Mouse (Mus musculus): ENCODE data around the gene Tln1.
"Not testable (repeated sequence)": the region's sequence is repeated elsewhere in the genome, so short reads cannot be mapped to it uniquely, and the experiment has no call there.

Tln1 gene

DNA sequence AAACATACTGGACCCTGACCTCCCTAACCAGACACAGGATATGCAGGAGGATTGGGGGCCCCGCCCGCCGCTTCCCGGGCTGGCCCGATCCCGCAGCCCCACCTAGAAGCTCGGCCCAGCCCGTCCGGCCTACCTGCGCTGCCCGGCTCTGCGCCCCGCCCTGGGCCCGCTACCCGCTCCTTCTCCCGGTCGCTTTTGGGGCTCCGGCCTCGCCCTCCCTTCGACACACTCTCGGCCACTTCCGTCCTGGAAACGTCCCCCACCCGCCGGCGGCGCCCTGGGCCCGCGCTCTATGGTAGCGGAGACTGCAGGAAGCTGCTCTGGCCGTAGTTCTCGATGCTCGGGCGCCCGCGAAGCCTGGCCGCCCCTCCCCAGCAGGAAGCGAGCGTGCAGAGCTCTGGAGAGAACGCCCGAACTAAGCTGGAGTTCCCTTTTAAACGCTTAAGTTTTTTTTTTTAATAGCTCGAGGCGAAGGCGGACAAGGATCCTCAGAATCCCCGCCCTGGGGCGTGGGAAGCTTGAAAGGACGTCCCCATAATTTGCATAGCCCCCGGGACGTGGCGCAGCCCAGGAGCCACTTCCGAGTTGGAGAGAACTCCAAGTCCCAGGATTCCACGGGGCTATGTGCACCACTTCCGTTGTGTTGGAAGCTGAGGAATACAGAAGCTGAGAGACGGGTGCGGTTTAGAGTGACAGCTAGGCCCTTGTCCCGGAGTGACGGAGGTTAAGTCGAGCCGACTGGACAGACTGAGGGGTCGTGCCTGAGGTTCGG, at the start of gene Tln1, which contains the start of gene Creb3:
Gene Tln1 (minus strand): TSS at position 695 of the 772 bp plus-strand sequence.
Gene Creb3 (plus strand): TSS at position 336 of the 772 bp plus-strand sequence.
- DNase-seq (ENCODE audit: low spot score in 2 of 2): peak; percentile 96 to 98

DNA sequence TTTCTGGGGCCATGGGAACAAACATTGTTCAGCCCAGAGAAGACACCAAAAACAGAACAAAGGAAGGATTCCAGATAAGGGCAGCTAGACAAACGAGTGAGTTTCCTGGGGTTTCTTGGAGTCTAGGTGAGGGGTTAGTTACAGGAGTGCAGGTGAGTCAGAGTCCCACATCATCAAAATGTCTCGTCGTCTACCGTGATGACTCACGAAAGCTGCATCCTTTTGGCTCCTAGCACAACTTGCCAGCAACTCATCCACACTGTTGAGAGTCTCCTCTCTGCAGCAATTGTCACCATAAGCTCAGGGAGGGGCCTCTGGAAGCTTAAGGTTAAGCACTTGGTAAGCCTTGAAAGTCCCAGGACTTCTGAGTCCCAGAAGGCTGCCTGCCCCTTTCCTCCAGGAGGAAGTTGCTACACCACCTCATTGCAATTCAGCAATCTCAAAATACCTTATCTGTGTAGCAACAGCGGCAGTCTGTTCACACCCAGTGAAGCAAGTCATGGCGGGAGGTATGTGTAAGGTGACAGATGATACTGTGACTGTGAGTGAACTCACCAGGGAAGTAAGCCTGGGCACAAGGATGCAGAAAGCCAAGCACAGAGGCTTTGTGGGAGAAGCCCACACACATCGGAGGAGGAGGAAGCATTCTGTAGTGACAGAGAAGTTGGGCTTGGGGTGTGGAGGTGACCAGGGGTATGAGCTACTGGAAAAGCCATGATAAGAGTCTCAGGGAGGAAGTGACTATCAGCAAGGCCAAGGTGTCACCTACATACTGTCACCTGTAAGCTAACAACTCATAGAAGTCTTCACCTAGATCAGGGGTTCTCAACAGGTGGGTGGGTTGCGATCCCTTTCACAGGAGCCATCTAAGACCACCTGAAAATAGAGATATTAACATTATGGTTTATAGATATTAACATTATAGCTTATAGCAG, 42.5 kb upstream of the Tln1 start:
- no peak for DNase-seq (ENCODE audit: low spot score in 2 of 2)

DNA sequence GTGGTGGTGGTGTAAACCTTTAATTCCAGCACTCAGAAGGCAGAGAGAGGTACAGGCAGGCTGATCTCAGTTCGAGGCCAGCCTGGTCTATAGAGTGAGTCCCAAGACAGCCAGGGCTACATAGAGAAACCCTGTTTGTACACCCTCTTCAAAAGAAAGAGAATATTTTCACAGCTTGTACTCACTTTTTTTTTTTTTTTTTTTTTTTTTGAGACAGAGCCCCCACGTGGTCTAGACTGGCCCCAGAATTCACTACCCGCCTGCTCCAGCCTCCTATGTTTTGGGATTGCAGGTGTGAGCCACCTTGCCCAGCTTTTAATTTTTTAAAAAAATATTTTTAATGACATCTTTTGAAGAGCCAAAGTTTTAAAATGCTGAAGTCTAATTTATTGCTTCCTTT, 41.6 kb upstream of the Tln1 start:
- DNase-seq (ENCODE audit: low spot score in 2 of 2): no peak

DNA sequence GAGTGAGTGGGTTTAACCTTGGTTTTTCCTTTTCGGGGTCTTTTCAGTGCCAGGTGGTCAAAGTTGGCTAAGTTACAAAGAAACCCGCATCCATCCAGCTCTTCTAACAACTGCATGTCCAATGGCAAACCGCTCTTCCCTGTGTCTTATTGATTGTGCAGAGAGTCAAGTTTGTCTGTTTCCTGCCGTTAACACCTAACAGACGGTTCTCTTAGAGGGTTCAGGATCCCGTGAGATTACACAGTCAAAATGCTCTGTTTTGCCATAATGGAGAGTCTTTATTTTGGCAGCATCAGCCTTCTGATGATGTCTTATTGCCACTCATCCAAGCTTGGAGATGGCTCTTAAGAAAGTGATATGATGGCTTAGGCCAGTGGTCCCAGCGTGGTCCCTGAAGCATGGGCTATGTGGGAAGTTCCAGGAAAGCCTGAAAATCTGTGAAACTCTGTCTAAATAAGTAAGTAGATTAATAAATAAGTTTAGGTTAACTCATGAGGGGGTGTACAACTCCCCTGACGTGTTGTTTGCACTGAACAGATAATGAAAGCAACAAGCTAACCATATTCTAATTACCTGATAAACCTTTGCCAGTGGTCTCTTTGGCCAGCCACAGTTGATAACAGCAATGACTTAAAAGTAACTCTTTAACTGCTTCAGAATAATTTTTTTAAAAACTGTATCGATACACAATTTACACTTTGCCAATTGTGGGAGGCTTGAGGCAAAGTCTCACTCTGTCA, 37.9 kb upstream of the Tln1 start:
- DNase-seq (ENCODE audit: low spot score in 2 of 2): no peak

DNA sequence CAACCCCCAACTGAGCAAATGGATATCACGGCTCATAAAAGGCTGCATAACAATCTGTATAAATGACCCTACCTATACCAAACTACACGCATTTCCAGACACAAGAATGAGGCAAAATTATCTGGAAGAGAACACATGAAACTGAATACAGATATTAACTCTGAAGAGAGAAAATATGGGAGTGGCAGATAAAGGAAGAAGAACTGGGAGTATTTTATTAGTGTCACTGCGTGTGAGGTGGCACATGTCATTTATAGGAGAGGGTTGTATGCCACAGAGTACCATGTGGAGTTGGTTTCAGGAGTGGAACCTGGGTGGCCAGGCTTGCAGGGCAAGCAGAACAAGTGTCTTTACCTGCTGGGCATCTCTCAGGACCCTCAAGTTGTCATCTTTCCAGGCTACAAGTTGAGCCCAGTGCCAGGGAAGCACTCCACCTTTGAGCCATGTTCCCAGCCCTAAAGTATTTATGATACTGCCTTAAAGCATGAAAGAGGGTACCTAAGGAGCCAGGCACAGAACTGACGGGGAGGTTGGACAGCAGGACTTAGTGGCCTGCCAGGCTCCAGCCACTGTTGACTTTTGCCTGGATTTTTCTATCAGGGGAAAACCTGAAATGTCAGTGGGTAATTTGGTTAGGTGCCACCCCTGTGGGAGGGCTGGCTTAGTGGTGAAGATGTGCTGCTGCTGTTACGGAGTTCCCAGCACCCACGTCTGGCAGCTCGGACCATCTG, 36.3 kb upstream of the Tln1 start:
- no peak for DNase-seq (ENCODE audit: low spot score in 2 of 2)

DNA sequence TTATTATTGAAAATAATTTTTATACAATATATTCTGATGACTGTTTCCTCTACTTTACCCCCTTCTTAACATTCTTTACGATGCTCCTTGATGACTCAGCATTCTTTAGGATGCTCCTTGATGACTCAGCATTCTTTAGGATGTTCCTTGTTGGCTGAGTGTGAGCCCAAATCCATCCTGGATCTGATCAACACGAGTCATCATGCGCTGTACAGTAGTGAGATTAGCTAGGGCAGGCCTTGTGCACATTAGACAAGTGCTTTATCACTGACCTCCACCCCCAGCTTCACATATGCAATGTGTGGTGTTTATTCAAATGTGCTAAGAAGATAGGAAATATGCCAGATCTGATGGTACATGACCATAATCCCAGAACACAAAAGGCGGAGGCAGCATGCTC, 35.7 kb upstream of the Tln1 start:
- DNase-seq (ENCODE audit: low spot score in 2 of 2): no peak

DNA sequence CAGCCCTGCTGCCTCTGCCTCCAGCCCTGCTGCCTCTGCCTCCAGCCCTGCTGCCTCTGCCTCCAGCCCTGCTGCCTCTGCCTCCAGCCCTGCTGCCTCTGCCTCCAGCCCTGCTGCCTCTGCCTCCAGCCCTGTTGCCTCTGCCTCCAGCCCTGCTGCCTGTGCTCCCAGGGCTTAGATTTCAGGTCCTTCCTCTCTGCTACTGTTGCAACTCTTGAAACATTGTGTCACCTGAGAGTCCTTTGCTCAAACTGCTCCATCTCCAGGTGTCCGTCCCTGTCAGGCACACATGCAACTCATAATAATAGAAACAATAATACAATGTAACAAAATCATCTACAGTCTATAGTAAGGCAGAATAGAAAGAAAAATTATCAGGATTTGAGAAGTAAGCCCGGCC, 34.1 kb upstream of the Tln1 start:
- not testable (repeated sequence) for DNase-seq (ENCODE audit: low spot score in 2 of 2)

DNA sequence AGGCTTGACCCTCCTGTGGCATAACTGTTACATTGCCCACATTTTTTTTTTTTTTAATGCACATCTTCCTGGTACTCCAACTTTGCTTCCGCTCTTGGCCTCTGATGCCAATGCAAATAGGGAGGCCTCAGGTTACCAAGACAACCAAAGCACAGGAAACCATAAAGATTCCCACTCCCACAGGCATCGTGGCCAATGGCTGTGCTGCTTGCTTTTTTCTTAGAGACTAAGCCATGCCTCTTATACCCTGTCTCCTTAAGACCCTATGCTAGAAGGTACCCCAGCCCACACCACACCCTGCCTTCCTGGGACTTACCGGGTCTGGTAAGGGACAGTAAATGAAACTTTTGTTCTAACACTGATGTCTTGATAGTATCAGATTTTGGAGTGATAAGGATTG, 31.0 kb upstream of the Tln1 start:
- no peak for DNase-seq (ENCODE audit: low spot score in 2 of 2)

DNA sequence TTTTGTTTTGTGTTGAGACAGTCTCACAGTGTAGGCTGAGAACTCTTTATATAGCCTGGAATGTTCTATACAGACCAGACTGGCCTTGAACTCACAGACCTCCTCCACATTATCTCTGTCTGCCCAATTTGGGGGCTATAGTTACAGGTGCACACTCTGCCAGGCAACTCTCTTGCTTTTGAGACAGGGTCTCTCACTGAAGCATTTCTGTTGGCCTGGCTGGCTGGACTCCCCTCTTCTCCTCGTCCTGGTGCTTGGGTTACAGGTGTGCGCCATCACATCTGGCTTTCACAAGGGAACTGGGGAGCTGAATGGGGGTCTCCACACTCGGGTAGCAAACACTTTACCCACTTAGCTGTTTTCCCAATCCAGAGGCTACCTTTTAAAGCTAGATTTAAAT, 29.5 kb upstream of the Tln1 start:
- DNase-seq (ENCODE audit: low spot score in 2 of 2): no peak

DNA sequence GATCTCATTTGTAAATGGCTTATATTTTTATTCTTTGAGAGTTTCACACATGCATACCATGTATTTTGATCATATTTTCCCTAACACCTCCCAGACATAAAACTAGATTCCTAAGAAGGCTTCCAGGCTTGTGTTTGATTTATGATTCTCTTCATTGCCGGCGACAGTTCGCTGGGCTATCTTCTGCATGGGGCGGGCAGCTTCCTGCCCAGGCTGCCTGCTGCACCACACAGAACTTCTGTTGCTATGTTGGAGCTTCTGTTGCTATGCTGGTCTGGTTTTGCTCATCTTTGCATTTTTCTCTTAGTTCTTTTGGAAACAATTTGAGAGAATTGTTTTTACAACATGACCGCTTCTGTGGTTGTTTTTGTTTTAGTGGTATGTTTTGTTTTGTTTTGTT, 29.1 kb upstream of the Tln1 start:
- DNase-seq (ENCODE audit: low spot score in 2 of 2): no peak

DNA sequence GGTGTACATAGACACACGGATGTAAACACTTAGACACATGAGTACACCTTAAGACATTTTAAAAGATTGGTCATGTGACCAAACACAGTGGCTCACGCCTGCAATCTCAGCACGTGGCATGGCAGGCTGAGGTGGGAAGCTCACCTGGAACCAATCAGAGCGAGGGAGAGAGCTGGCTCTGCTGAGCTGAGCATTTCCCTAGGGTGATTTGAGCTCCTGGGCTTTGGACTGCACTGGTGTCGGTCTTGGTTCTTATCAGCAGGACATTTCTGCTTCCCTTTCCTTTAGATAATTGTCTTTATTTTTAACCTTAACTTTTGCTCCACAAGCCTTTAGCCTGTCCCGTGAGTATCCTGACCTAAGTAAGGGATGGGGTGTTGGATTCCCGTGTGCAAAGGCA, 25.2 kb upstream of the Tln1 start:
- DNase-seq (ENCODE audit: low spot score in 2 of 2): peak; percentile 52 to 89

DNA sequence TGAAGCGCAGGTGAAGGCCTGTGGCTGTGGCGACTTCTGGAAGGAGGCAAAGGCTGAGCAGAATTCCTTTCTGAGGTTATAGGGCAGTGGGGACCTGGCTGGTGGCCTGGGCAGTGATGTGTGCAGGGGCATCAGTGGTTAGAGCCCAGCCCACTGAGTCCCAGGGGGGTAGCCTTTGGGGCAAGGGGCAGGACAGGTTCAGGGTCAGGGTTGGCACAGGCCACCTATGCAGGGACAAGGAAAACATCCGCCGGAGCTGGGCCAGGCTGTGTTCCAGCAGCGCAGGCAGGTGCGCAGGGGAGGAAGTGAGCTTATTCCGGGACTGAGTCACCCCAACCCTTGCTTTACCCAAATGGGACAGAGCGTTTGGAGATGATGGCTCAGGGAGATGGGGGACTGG, 23.9 kb upstream of the Tln1 start:
- DNase-seq (ENCODE audit: low spot score in 2 of 2): peak; percentile 63 to 83

DNA sequence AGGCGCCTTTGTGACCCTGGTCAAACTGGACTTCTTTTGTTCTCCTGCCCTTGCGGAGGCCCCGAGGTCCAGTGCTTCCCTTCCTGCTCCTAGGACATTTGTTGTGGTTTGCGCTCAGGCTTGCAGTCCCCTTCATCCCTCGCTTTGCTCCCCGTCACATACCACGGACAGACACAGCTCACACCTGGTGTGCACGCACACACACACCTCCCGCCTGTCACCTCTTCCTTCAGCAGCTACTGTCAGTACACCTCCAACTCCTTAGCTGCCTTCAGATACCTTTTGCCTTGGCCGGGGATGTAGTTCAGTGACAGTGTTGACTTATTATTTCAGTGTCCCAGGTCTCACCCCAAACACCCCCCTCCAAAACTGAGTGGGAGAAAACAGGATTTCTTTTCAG, 23.2 kb upstream of the Tln1 start:
- DNase-seq (ENCODE audit: low spot score in 2 of 2): no peak

DNA sequence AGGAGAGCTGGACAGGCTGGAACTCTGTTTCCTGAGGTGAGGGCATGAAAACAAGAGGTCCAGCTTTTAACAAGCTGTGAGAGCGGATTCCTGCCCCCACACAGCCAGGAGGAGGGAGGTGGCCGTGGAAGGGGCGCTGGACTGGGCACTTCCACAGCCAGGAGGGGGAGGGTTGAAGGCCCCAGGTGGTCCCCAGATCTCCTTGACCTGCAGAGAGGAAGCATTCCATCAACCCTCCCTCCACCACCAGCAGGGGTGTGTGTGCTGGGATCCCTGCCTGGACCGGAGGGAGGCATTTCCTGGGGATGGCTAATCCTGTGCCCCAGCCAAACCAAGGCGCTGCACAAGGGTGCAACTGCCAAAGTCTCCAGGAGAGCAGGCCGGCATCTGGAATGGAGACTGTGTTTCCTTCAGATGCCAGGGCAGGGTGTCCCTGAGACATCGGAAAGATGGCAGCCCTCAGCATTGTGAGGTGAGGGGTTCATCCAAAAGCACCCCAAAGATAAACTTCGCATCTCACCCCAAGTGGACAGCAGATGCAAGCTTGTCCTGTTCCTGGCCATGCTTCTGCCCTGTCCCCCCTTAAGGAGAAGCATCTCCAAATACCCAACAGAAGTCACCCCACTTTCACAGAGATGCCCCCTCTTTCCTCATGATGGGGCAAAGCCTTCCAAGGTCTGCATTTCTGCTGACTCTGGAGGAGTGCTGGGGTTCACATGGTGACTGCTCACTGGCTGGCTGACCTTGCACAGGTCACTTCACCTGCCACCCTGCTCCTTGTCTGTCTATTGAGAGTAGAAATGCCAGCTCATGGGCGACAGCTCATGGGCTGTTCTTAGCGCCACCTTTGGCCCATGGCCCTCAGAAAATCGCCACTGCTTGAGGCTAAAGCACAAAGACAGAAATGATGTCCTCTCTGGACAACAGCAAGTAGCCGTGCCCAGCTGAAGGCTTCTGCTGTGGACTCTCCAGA, 22.2 kb upstream of the Tln1 start, which contains the start of gene Msmp:
Gene Msmp (minus strand): TSS at position 51 of the 973 bp plus-strand sequence.
- peak; percentile 34 to 70 for DNase-seq (ENCODE audit: low spot score in 2 of 2)

DNA sequence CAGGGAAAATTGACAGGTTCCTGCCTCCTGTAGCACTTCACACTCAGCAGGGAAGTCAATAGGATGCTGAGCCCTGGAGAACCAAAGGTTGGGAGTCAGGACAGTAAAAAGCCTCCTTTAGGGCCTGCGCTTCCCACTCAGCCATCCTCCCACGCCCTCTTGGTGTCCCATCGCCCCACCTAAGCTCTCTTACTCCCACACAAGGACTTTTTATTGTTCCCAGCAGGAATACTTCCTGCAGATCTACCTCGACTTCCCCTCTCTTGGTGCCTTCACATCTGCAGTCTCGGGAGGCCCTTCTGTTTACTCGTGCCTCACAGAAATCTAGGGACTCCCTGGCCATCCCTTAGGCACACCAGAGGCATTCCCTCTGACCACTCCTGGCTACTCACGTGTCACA, 20.9 kb upstream of the Tln1 start:
- no peak for DNase-seq (ENCODE audit: low spot score in 2 of 2)

DNA sequence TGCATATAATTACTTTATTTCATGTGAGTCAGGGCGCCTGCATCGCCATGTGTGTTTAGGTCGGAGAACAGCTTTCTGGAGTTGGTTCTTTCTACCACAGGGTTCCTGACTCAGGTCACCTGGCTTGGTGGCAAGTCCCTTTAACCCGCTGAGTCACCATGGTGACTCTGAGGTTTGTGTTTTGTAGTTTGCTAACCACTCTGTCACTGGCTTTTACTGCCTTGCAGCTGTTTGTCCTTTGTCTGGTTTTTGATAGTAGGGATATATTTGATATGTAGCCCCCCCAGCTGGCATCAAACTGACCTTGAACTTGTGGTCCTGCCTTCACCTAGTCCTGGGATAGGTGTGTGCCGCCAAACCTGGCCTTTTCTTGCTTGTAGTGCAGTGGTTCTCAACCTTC, 19.8 kb upstream of the Tln1 start:
- DNase-seq (ENCODE audit: low spot score in 2 of 2): no peak

DNA sequence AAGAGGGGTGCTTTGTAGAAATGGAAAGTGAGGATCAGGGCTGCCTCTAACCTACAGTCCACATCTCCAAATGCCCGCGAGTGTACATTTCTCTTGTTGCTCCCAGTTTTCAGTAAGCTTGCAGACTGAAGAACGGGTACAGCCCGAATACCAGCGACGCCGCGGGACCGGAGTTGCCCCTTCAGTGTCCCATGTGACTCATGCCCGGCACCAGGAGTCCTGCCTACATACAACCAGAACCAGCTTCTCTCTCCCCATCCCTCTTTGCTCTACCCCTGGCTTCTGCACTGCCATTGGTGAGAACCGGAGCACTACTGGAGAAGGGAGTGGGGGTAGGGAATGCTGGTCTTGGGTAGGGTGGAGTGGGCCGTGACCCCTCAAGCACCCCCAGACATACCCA, 18.9 kb upstream of the Tln1 start:
- DNase-seq (ENCODE audit: low spot score in 2 of 2): no peak

DNA sequence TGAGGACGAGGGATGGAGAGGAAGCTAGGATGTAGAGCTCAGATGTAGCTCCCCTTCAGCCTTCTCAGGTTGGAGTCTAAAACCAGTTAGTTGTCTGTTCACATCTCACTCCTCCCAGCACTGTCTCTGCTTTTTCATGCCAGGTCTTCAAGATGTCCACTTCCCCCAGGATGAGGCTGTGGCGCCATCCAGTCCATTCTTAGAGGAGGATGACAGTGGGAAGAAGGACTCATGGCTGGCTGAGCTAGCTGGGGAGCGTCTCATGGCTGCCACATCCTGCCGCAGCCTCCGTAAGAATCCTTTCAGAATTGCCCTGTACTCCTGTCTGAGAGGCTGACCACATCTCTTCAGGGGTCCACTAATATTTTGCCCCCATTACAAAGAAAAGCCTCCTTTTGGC, 18.2 kb upstream of the Tln1 start:
- DNase-seq (ENCODE audit: low spot score in 2 of 2): no peak

DNA sequence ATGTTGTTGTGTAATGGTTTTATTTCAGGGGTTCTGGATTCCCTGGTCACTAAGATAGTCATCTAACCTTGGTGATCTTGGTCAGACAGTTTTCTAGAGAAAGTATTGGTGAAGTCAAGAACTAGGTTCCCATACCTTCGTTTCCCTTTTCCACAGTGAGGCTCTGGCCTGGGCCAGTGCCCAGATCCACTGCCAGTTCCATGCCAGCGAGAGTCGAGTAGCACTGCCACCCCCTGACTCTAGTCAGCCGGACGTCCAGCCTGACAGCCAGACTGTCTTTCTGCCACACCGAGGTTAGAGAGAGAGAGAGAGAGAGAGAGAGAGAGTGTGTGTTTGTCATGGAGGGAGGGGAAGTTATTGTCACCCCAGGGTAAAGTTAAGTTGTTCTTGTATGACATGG, 17.2 kb upstream of the Tln1 start:
- DNase-seq (ENCODE audit: low spot score in 2 of 2): no peak

DNA sequence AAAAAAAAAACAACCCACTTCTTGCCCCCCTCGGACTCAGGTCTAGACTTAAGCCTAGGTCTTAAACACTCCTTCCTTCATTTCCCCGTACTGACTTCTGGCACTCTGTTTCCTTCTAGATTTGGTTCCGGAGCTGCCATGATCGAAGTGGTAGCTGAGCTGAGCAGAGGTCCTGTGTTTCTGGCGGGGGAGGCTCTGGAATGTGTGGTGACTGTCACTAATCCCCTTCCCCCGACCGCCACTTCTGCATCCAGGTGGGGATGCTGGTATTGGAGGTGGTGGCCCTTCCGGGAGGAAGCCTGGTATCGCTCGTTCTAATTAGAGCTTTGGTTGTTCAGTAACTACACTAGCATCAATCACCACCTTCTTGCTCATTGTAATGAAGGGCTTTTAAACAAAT, 16.8 kb upstream of the Tln1 start:
- DNase-seq (ENCODE audit: low spot score in 2 of 2): no peak

All from heart, adult 9 months (tissue).